Mouse (Mus musculus): Measurements from ENCODE around the gene Pkd2l1. TPM values are rescaled to one million over a fixed set of nuclear protein-coding genes. Genes with fewer than 3 reads are reported as not detected.
"Not testable (repeated sequence)": the region's sequence is repeated elsewhere in the genome, so short reads cannot be mapped to it uniquely, and the experiment has no call there.

Gene Pkd2l1
- polyA plus RNA-seq, 1 experiment from 2014 or later = 0.05 TPM

DNA sequence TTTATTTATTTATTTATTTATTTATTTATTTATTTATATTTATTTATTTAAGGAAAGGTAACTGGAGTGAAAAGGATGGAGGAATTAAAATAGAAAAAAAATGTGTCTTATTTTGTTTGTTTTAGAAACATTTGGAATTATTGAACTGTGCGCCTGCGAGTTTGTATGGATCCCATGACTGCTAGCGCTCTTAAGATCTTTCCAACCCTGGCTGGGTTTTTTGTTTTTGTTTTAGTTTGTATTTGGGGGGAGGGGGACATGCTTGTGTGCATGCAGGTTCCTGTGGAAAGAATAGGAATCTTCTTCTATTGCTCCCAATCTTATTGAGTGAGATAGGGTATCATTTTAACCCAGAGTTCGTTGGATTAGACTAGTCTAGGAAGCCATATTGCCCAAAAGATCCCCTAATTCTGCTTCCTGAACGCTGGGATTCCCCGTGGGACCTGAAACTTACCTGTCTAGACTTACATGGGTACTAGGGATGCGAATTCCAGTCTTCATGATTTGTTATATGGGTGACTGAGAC, 56.2 kb downstream of the Pkd2l1 start:
- Histone ChIP-seq H3K4me2 (replicated peaks; ENCODE audit: low read depth, low read length) (peak overlapping the region; percentile 51), H3K27ac (ENCODE audit: low read length) (no peak overlapping the region), H3K9me3 (ENCODE audit: low read length) (no peaks in the 10 kb centered on the region), H3K36me3 (ENCODE audit: insufficient read depth, low read length) (peaks cover 7% of the 10 kb centered on the region; the same call in 1 of the 2 replicates), H3K4me1 (ENCODE audit: insufficient read depth, low read depth, low read length) (no peaks in the 10 kb centered on the region), H3K4me3 (ENCODE audit: low read depth, low read length) (peak overlapping the region; percentile 90), H3K27me3 (replicated peaks; ENCODE audit: insufficient read depth, low read length) (no peaks in the 10 kb centered on the region), H3K9ac (replicated peaks; ENCODE audit: low read depth) (no peak overlapping the region; the same call in 1 of the 2 replicates)
- peak; percentile 14 for ATAC-seq
- 30% methylated on average over 7 of the region's 7 CpGs for WGBS
- DNase-seq (ENCODE audit: low spot score) = no peak
- TF ChIP-seq EP300 (IDR thresholded peaks at IDR 0.05) (no peak), CTCF (IDR thresholded peaks at IDR 0.05) (no peak)

GRCm38 (mm10) chr19:44135072-44135959, 56.9 kb downstream of the Pkd2l1 start, which contains the start of gene Cwf19l1:
Gene Cwf19l1, minus strand, starts transcription at chr19:44135876.
- H3K9me3 ChIP-seq (ENCODE audit: low read length) = no peaks in the 10 kb centered on the region
- H3K27ac ChIP-seq (ENCODE audit: low read length) = peak within 1 kb of the TSS; percentile 89
- ATAC-seq = peak; percentile 94
- H3K27me3 ChIP-seq (replicated peaks; ENCODE audit: insufficient read depth, low read length) = no peaks in the 10 kb centered on the region
- TF ChIP-seq EP300 (IDR thresholded peaks at IDR 0.05) = no peak
- TF ChIP-seq CTCF (IDR thresholded peaks at IDR 0.05) = no peak
- peak; percentile 95 for DNase-seq (ENCODE audit: low spot score)
- H3K4me3 ChIP-seq (ENCODE audit: low read depth, low read length) = peak within 1 kb of the TSS; percentile 90
- H3K4me1 ChIP-seq (ENCODE audit: insufficient read depth, low read depth, low read length) = no peaks in the 10 kb centered on the region
- peak within 1 kb of the TSS; percentile 68 for H3K9ac ChIP-seq (replicated peaks; ENCODE audit: low read depth)
- H3K36me3 ChIP-seq (ENCODE audit: insufficient read depth, low read length) = peaks cover 6% of the 10 kb centered on the region; the same call in 1 of the 2 replicates
- peak within 1 kb of the TSS; percentile 81 for H3K4me2 ChIP-seq (replicated peaks; ENCODE audit: low read depth, low read length)
- WGBS = under 1% methylated on average over 45 of the region's 45 CpGs

GRCm38 (mm10) chr19:44132917-44133316, 59.3 kb downstream of the Pkd2l1 start:
- WGBS = 81% methylated on average over 5 of the region's 5 CpGs
- Histone ChIP-seq H3K4me3 (ENCODE audit: low read depth, low read length) (no peak overlapping the region), H3K9me3 (ENCODE audit: low read length) (no peaks in the 10 kb centered on the region), H3K4me1 (ENCODE audit: insufficient read depth, low read depth, low read length) (no peaks in the 10 kb centered on the region), H3K27ac (ENCODE audit: low read length) (no peak overlapping the region), H3K36me3 (ENCODE audit: insufficient read depth, low read length) (no peaks in the 10 kb centered on the region), H3K4me2 (replicated peaks; ENCODE audit: low read depth, low read length) (no peak overlapping the region), H3K27me3 (replicated peaks; ENCODE audit: insufficient read depth, low read length) (no peaks in the 10 kb centered on the region), H3K9ac (replicated peaks; ENCODE audit: low read depth) (no peak overlapping the region)
- TF ChIP-seq EP300 (IDR thresholded peaks at IDR 0.05) = no peak
- no peak for TF ChIP-seq CTCF (IDR thresholded peaks at IDR 0.05)
- DNase-seq (ENCODE audit: low spot score) (no peak), ATAC-seq (no peak)

- Histone ChIP-seq H3K27me3 (replicated peaks; ENCODE audit: insufficient read depth, low read length) (no peaks in the 10 kb centered on the region), H3K4me1 (ENCODE audit: insufficient read depth, low read depth, low read length) (no peaks in the 10 kb centered on the region), H3K27ac (ENCODE audit: low read length) (no peak overlapping the region), H3K9ac (replicated peaks; ENCODE audit: low read depth) (no peak overlapping the region), H3K9me3 (ENCODE audit: low read length) (no peaks in the 10 kb centered on the region), H3K36me3 (ENCODE audit: insufficient read depth, low read length) (peaks cover 25% of the 10 kb centered on the region), H3K4me3 (ENCODE audit: low read depth, low read length) (no peak overlapping the region), H3K4me2 (replicated peaks; ENCODE audit: low read depth, low read length) (no peak overlapping the region)
- 50% methylated on average over 2 of the region's 2 CpGs for WGBS
- DNase-seq (ENCODE audit: low spot score) (no peak), ATAC-seq (no peak)
- TF ChIP-seq CTCF (IDR thresholded peaks at IDR 0.05) (no peak), EP300 (IDR thresholded peaks at IDR 0.05) (no peak)
Measured at GRCm38 (mm10) chr19:44128560-44128959, 63.7 kb downstream of the Pkd2l1 start.

DNA sequence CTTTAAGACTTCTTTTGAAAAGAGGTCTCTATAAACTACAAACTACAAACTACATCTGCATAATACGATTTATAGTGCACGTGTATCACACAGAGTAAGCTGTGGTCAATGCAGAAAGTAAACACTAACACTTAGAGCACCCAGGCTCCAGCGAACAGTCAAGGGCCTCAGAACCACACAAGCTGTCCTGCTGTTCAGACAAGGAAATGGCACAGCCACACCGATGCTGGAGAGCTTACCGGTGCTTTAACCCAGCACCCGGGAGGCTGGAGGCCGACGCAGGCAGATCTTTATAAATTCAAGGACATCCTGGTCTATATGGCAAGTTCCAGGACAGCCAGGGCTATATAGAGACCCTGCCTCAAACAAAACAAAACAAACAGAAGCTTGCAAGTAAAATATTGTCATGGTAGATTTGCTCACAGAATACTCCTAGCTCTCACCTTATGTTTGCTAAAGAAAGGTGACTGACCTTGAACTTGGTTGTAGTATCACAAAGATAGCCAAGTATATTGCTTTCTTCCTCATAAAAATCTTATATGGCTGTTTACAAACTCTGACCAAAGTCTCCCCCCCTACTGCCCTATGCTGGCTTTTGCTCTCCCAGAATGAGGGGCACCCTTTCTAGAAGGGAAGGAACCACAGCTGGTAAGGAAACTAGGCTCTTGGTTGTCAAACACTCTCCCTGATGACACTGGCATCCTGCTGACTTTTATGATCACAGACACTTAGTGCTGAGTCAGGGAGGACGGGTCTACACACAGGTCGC, 64.3 kb downstream of the Pkd2l1 start:
- Histone ChIP-seq H3K27me3 (replicated peaks; ENCODE audit: insufficient read depth, low read length) (no peaks in the 10 kb centered on the region), H3K9me3 (ENCODE audit: low read length) (no peaks in the 10 kb centered on the region), H3K4me2 (replicated peaks; ENCODE audit: low read depth, low read length) (no peak overlapping the region), H3K4me3 (ENCODE audit: low read depth, low read length) (no peak overlapping the region), H3K4me1 (ENCODE audit: insufficient read depth, low read depth, low read length) (no peaks in the 10 kb centered on the region), H3K27ac (ENCODE audit: low read length) (no peak overlapping the region), H3K36me3 (ENCODE audit: insufficient read depth, low read length) (peaks cover 32% of the 10 kb centered on the region), H3K9ac (replicated peaks; ENCODE audit: low read depth) (no peak overlapping the region)
- TF ChIP-seq EP300 (IDR thresholded peaks at IDR 0.05) = no peak
- no peak for TF ChIP-seq CTCF (IDR thresholded peaks at IDR 0.05)
- WGBS = 91% methylated on average over 10 of the region's 10 CpGs
- no peak for DNase-seq (ENCODE audit: low spot score)
- ATAC-seq = no peak

DNA sequence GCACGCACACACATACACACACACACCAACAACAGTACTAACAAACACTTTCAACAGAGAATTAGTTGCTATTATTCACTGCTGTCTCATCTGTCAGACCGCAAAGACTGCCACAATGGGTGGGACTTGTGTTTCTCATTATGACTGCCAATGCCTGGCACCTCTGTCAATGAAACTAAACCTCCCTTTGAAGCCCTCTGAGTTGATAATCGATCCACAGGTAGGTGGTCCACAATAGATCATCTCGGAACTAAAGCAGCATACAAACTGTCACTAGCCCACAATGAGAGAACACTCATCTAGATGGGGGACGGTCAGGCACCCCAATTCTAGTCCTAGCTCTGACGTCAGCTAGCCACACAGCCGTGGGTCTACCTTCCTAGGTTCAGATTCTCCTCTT, 71.1 kb downstream of the Pkd2l1 start:
- WGBS = 91% methylated on average over 7 of the region's 7 CpGs
- Histone ChIP-seq H3K9me3 (ENCODE audit: low read length) (no peaks in the 10 kb centered on the region), H3K4me2 (replicated peaks; ENCODE audit: low read depth, low read length) (no peak overlapping the region), H3K27me3 (replicated peaks; ENCODE audit: insufficient read depth, low read length) (no peaks in the 10 kb centered on the region), H3K9ac (replicated peaks; ENCODE audit: low read depth) (no peak overlapping the region), H3K36me3 (ENCODE audit: insufficient read depth, low read length) (peaks cover 56% of the 10 kb centered on the region), H3K27ac (ENCODE audit: low read length) (no peak overlapping the region), H3K4me3 (ENCODE audit: low read depth, low read length) (no peak overlapping the region), H3K4me1 (ENCODE audit: insufficient read depth, low read depth, low read length) (no peaks in the 10 kb centered on the region)
- TF ChIP-seq CTCF (IDR thresholded peaks at IDR 0.05) (no peak), EP300 (IDR thresholded peaks at IDR 0.05) (no peak)
- no peak for ATAC-seq
- no peak for DNase-seq (ENCODE audit: low spot score)

DNA sequence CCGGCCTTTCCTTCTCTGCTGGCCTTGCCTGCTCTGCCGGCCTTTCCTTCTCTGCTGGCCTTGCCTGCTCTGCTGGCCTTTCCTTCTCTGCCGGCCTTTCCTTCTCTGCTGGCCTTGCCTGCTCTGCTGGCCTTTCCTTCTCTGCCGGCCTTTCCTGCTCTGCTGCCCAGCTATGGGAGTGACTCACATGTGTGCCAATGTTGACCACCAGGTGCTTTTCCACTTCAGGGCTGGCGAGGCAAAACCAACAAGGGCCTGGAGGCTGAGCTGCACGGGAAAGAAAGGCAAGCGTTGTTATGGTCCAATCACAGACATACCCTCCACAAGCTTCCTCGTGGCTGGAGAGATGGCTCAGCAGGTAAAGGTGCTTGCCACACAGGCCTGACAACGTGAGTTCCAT, 71.6 kb downstream of the Pkd2l1 start:
- not testable (repeated sequence) for DNase-seq (ENCODE audit: low spot score); H3K27ac ChIP-seq (ENCODE audit: low read length); H3K4me2 ChIP-seq (replicated peaks; ENCODE audit: low read depth, low read length); H3K9ac ChIP-seq (replicated peaks; ENCODE audit: low read depth); H3K4me3 ChIP-seq (ENCODE audit: low read depth, low read length); H3K9me3 ChIP-seq (ENCODE audit: low read length); H3K4me1 ChIP-seq (ENCODE audit: insufficient read depth, low read depth, low read length); ATAC-seq; H3K27me3 ChIP-seq (replicated peaks; ENCODE audit: insufficient read depth, low read length)
- peaks cover 55% of the 10 kb centered on the region for H3K36me3 ChIP-seq (ENCODE audit: insufficient read depth, low read length)
- WGBS = 87% methylated on average over 7 of the region's 9 CpGs

Data from lung, postnatal 0 days (tissue).